Mouse (Mus musculus): ENCODE results near the gene Lgmn.

The Lgmn gene

GRCm38 (mm10) chr12:102439632-102440023, at the start of gene Lgmn:
Lgmn (minus strand) TSS chr12:102439813.
- peak; percentile 91 for DNase-seq (ENCODE audit: low spot score)

- DNase-seq (ENCODE audit: low spot score): no peak
Measured at GRCm38 (mm10) chr12:102484946-102485345, 45.3 kb upstream of the Lgmn start.

GRCm38 (mm10) chr12:102480481-102480880, 40.9 kb upstream of the Lgmn start:
- no peak for DNase-seq (ENCODE audit: low spot score)

- DNase-seq (ENCODE audit: low spot score): no peak
Measured at GRCm38 (mm10) chr12:102474411-102474810, 34.8 kb upstream of the Lgmn start.

GRCm38 (mm10) chr12:102468894-102469764, 29.5 kb upstream of the Lgmn start, which contains the start of gene Golga5:
Golga5 (plus strand) TSS chr12:102469135.
- DNase-seq (ENCODE audit: low spot score): peak; percentile 97

- DNase-seq (ENCODE audit: low spot score): no peak
Measured at GRCm38 (mm10) chr12:102468136-102468535, 28.5 kb upstream of the Lgmn start.

GRCm38 (mm10) chr12:102464650-102465049, 25.0 kb upstream of the Lgmn start:
- no peak for DNase-seq (ENCODE audit: low spot score)

- DNase-seq (ENCODE audit: low spot score): peak; percentile 31
Measured at GRCm38 (mm10) chr12:102461177-102461576, 21.6 kb upstream of the Lgmn start.

GRCm38 (mm10) chr12:102460014-102460413, 20.4 kb upstream of the Lgmn start:
- no peak for DNase-seq (ENCODE audit: low spot score)

GRCm38 (mm10) chr12:102456467-102457193, 17.0 kb upstream of the Lgmn start:
- DNase-seq (ENCODE audit: low spot score): peak; percentile 40

GRCm38 (mm10) chr12:102453581-102453980, 14.0 kb upstream of the Lgmn start:
- no peak for DNase-seq (ENCODE audit: low spot score)

GRCm38 (mm10) chr12:102451126-102451851, 11.7 kb upstream of the Lgmn start:
- DNase-seq (ENCODE audit: low spot score): peak; percentile 24

- no peak for DNase-seq (ENCODE audit: low spot score)
Measured at GRCm38 (mm10) chr12:102450437-102450836, 10.8 kb upstream of the Lgmn start.

- DNase-seq (ENCODE audit: low spot score): no peak
Measured at GRCm38 (mm10) chr12:102445436-102445835, 5.8 kb upstream of the Lgmn start.

GRCm38 (mm10) chr12:102443676-102444075, 4.1 kb upstream of the Lgmn start:
- DNase-seq (ENCODE audit: low spot score): no peak

- no peak for DNase-seq (ENCODE audit: low spot score)
Measured at GRCm38 (mm10) chr12:102442639-102443038, 3.0 kb upstream of the Lgmn start.

GRCm38 (mm10) chr12:102441141-102441540, 1.5 kb upstream of the Lgmn start:
- DNase-seq (ENCODE audit: low spot score): no peak

- DNase-seq (ENCODE audit: low spot score): no peak
Measured at GRCm38 (mm10) chr12:102440551-102440950, 938 bp upstream of the Lgmn start.

GRCm38 (mm10) chr12:102438983-102439631, 506 bp downstream of the Lgmn start:
- no peak for DNase-seq (ENCODE audit: low spot score)

- DNase-seq (ENCODE audit: low spot score): no peak
Measured at GRCm38 (mm10) chr12:102437952-102438351, 1.7 kb downstream of the Lgmn start.

- no peak for DNase-seq (ENCODE audit: low spot score)
Measured at GRCm38 (mm10) chr12:102436939-102437526, 2.6 kb downstream of the Lgmn start.
